Mouse (Mus musculus) heart, postnatal 4 days (tissue): Measurements from ENCODE around the gene Polr3c. TPM values are rescaled to one million over a fixed set of nuclear protein-coding genes. Genes with fewer than 3 reads are reported as not detected.
"Not testable (repeated sequence)": the region's sequence is repeated elsewhere in the genome, so short reads cannot be mapped to it uniquely, and the experiment has no call there.

ENCODE experiments used
- DNase-seq: peaks from one replicate; pipeline ENCODE4 v3.0.0; 2021
- total RNA-seq, 2 experiments: library from RNA; stranded (reverse); gene quantifications; 2 replicates each; pipeline ENCODE4 v1.2.3; 2021

Gene Polr3c
- total RNA-seq, 2 experiments from 2014 or later, result 26.1 to 27.3 TPM

DNA sequence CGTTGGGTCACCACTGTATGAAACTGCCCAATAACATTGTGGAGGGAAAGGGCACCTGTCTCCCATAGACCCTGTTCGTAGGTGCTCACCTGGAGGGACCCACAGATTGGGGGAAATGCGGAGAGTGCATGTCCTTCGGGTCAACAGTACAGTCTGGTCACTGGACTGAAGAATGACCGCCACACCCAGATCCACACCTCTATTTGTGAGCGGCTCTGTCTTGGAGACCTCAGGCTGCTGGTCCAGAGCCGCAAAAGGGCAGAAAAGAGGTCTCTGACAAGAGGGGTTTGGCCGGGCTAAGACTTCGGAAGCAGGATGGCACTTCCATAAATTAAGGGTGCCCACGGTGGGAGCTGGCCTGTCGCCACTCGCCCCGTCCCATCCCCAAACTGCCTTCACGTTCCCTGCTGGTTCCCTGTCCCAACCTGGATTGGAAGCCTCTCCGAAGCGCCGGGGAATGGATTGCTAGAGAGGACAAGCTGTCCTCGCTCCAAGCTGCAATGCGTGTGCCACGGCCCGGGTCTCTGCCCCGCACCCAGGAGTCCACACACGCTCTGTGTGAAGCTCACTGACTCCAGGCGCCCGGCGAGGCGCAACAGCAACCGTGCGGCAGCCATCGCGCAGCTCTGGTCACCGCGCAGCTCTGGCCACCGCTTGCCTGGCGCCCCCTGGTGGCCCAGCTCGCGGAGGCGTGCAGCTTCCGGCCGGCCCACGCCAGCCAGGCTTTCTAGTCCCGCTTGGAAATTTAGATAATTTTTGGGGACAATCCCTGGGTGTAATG, 19.3 kb downstream of the Polr3c start, which contains the start of gene Nudt17:
Nudt17 (minus strand) TSS at position 660 of the 781 bp plus-strand sequence.
- peak; percentile 91 for DNase-seq

DNA sequence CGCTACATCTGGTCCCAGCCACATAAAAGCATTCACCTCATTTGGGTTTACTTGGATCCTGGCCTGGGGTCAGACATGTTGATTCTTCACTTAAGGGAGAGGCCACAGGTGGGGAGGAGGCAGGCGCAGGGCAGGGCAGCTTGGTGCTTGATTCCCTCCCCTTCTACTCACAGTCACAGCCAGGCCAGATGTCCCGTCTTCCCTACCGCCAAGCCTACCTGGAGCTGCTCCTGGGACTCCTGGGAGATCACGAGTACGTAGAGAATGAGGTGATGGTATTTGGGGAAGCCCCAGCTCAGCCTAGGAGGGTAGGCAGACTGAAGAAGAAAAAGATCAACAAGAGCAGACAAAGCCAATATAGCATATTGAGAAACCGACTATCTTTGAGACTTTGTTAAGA, 20.4 kb downstream of the Polr3c start:
- DNase-seq, result no peak

DNA sequence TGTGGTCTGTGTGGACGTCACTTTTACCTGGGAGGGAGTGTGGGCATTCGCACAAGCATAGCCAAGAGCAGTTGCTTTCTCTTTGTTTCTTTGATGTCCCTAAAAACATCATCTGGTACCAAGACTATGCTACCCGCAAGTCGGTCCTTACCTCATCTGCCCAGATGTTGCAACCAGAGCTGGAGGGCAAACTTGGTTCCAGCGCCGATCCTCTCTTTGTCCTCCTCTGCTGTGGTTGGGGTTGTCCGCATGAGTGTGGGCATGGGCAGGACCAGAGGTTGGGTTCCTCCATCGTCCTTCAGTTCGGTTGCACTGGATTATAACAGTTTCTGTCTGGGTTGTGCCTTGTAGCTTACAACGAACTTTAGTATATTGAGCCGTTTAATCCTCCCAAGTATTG, 21.2 kb downstream of the Polr3c start:
- no peak for DNase-seq

DNA sequence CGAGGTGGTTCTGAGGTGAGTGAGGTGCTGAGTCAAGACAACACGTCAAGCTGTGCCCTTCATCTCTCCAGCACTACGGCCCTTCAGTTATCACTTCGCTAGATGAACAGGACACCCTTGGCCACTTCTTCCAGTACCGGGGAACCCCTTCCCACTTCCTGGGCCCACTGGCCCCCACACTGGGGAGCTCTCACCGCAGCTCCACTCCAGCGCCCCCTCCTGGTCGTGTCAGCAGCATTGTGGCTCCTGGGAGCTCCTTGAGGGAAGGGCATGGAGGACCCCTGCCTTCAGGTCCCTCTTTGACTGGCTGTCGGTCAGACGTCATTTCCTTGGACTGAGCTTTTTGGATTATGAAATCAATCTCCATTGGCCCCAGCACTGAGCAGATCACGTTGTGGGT, 22.6 kb downstream of the Polr3c start:
- peak; percentile 45 for DNase-seq

DNA sequence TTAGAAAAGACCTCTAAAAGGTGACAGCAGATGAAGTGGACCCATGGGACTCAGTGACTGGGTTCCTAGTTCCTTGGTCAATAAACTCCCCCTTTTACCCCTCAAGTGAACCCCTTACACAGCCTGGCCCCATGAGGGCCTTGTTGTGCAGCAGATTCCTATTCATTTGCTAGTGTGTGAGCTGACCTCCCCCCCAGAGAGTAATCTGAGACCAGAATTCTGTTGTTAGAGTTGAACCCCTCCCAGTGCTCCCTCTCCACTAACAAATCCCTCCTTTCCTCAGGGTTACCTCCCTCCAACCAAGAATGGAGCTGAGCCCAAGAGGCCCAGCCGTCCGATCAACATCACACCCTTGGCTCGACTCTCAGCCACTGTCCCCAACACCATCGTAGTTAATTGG, 26.4 kb downstream of the Polr3c start:
- DNase-seq, result no peak

DNA sequence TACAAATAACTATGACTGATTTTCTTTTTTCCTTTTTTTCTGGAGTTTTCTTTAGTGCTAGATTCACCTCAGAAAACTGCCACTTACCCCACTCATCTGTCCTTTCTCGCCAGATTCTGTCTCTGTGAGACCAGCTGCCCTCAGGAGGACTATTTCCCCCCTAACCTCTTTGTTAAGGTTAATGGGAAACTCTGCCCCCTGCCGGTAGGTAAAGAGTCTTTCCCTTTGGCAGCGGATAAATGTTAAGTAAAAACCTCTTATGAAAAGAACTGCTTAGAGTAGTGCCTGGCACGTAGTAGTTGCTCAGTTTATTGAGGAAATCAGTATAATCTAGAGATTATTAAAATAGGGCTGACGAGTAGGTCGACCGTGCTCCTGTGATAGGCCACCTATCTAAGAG, 27.1 kb downstream of the Polr3c start:
- peak; percentile 46 for DNase-seq

DNA sequence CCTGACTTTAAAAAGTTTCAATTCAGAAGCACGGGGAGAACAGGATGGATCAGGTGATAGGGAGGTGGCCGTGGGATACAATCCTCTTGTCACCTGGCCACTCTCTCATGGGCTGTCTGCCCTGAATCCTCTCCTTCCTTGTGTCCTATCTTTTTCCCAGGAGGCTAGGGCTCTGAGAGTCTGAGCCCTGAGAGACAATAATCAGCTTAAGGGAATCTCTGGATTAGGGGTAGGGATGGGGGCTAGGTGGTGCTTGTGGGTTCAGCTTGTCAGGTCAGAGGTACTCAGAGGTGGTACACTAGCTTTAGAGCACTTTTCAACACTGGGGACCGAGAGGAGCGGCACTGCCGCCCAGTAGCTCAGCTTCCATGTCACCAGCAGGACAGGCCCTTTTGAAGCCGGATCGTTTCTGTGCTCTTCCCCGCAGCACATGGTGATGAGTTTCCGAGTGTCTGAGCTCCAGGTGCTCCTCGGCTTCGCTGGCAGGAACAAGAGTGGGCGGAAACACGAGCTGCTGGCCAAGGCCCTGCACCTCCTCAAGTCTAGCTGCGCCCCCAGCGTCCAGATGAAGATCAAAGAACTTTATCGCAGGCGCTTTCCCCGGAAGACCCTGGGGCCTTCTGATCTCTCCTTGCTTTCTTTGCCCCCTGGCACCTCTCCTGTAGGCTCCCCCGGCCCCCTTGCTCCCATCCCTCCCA, 28.3 kb downstream of the Polr3c start:
- DNase-seq, result no peak

DNA sequence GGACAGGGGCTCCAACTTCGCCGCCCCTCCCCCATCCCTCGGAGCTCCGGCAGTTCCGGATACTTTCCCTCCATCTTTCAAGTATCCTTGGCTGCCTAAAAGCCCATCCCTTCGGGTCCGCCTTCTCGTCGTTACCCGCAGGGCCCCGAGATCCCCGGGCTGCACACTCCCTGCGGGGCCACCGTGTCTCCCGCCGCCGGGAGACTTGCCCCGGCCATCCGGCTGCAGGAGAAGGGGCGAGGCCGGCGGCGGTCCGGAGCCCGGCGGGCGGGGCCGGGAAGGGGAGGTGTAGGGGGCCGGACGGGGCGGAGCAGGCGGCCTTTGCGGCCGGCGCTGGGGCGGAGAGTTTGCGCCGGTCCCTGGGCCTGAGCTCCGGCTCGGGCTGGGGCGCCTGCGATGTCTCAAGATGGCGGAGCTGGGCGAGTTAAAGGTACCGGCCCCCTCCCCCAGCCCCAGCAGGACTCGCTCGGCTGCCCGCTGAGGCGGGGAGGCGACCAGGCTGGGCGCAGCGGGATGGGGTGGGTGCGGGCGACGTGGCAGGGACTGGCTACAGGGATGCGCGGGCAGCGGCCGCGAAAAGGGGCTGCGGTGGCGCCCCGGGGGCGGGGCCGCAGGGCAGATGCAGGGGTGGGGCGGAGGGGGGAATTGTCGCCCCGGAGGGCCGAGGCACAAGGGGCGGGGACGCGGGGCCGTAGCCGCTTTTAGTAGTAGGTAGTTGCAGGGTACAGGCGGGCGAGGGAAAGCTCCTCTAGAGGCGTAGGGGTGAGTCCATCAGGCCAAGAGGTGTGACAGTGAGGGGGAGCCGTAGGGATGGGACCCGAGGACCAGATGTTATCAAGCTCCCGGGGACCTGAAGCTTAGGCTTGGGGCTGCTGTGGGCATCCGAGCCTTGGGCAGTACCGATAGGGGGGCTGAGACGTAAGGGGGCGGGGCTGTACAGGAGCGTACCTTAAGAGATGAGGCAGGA, 30.4 kb downstream of the Polr3c start:
- peak; percentile 93 for DNase-seq

DNA sequence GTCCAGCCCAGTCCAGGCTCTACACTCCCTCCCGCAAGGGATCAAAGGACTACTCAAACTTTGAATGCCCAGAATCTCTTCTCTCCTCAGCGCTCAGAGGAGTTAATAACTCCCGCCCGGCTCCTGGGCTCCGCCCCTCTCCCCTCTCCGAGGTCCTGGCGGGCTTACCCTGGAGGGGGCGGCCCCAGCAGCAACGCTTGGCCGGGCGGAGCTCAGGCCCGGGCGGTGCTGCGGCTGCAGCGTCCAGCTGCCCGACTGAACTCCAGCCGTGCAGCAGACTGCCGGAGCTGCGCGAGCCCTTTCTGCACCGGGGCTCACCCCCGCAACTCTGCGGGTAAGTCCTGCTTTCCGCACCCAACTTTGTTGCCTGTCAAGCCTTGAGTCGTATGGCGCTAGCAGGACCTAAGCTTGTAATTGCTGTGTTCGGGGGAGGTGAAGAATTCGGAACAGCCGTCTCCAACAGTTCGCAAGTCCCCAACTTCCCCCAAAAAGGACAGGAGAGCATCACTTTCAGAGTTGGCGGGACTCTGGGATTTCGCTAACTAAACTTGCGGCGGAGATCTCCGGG, 31.1 kb downstream of the Polr3c start, which contains the start of gene Pias3:
Pias3 (plus strand) TSS at position 187 of the 568 bp plus-strand sequence.
- DNase-seq, result peak; percentile 90

DNA sequence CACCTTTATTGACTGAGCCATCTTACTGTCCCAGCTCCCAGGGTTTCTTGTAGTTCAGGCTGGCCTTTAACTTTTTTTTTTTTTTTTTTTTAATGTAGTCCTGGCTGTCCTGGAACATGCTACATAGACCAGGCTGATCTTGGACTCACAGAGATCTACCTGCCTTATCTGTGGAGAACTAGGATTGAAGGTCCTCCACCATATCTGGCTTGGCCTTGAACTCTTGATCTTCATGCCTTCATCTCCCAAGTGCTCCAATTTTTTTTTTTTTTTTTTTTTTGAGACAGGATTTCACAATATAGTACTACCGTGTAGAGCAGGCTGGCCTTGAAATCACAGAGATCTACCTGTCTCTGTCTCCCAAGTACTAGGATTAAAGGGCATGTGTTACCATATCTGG, 33.8 kb downstream of the Polr3c start:
- DNase-seq, result no peak

DNA sequence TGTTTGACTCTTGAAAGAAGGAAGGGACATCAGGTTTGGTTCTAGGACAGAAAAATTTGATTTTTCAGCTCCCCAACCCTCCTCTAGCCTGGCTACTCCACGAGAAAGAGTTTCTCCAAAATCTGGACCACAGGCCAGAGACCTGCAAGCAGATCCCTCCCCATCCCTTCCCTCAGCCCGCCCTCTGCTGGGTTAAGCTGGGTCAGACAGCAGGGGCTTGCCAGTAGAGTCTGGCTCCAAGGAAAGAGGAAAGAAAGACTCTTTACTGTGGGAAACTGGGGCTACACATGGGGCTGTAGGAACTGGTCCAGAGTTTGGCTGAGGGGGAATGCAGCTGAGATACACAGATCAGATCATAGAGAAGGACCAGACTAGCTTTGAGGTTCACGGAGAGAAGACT, 34.9 kb downstream of the Polr3c start:
- peak; percentile 68 for DNase-seq

DNA sequence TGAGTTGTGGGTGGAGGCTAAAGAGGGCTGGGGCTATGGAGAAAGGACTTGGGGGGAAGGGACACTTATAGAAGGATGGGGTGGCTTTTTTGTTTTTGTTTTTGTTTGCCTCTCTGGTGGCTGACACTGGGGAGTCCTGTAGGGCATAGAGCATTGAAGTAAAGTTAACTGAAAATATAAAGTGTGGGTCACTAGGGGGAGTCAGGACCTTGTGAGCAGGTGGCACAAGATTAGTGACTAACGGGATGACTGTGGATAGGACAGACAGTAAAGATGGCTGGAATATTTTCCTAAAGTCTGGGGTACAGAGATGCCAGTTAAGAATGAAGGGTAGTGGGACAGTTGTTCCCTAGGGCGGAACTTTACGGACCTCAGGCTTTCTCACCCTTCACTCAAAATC, 37.1 kb downstream of the Polr3c start:
- DNase-seq, result no peak

DNA sequence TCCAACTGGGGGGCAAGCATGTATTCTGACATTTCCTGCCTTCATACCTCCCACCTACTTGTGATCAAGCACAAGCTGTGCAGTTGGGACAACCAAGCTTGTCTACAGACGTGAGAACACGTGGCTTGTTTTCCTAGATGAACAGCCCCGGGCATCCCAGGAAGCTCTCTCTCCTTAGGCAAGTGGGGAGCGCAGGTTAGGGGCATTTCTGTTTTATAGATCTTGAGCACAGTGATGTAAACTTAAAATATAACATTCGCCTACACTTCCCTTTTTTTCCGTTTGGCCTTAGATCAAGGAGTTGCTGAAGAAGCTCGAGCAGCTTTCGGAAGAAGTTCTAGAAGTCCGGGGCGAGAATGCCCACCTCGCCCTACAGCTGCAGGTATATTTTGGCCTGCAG, 38.6 kb downstream of the Polr3c start:
- DNase-seq, result no peak

DNA sequence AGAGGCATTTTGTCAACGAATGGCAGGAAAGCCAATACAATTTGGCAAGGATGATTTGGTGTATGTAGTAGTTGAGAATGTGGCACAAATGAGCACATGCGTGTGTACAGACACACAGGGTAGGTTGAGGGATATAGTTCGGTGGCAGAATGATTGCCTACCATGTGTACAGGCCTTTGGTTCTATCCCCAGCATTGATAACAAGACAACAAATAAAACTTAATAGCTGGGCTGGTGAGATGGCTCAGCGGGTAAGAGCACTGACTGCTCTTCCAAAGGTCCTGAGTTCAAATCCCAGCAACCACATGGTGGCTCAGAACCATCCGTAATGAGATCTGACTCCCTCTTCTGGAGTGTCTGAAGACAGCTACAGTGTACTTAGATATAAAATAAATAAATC, 41.4 kb downstream of the Polr3c start:
- DNase-seq, result not testable (repeated sequence)

DNA sequence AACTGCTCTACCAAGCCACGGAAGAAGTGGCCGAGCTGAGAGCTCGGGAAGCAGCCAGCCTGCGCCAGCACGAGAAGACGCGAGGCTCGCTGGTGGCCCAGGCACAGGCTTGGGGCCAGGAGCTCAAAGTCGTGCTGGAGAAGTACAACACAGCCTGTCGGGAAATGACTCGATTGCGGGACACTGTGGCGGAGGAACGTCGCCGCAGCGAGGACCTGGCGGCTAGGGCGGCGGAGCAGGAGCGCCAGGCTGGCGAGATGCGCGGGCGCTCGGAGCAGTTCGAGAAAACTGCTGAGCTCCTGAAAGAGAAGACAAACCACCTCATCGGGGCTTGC, 42.6 kb downstream of the Polr3c start:
- DNase-seq, result no peak

DNA sequence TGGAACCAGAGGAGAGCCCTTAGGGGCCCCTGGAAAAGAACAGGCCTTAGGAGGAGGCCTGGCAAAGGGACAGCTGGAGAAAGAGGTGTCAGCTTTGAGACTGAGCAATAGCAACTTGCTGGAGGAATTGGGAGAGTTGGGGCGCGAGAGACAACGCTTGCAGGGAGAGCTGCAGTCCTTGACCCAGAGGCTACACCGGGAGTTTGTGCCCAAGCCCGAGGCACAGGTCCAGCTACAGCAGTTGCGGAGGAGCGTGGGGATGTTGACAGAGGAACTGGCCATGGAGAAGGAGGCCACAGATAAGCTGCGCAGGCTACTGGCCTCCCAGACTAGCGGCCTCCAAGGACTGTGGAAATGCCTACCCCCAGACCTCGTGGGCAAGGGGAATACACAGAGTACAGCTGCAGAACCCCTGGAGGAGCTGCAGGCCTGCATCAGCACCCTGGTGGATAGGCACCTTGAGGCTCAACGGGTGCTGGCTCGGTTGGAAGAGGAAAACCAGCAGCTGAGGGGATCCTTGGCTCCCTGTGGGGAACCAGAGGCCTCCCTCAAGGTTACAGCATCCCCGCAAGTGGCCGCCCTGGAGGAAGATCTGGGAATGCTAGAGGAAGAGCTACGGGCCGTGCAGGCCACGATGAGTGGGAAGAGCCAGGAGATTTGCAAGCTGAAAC, 43.1 kb downstream of the Polr3c start:
- no peak for DNase-seq

DNA sequence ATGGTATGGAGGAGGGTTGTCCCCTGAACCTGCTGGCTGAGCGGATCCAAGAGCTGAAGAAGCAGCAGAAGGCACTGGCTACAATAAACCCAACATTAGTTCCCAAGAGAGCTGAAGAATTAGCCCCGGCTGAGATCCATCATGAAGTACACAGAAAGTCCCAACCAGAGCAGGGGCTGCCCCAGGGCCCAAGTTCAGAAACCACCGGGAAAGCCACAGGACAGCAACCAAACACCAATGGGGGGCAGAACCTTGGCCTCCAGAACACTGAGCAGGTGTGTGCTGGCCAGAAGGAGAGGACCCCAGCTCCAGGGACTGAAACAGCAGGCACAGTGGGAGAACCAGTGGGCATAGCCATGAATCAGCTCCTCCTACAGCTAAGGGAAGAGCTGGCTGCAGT, 43.9 kb downstream of the Polr3c start:
- no peak for DNase-seq

DNA sequence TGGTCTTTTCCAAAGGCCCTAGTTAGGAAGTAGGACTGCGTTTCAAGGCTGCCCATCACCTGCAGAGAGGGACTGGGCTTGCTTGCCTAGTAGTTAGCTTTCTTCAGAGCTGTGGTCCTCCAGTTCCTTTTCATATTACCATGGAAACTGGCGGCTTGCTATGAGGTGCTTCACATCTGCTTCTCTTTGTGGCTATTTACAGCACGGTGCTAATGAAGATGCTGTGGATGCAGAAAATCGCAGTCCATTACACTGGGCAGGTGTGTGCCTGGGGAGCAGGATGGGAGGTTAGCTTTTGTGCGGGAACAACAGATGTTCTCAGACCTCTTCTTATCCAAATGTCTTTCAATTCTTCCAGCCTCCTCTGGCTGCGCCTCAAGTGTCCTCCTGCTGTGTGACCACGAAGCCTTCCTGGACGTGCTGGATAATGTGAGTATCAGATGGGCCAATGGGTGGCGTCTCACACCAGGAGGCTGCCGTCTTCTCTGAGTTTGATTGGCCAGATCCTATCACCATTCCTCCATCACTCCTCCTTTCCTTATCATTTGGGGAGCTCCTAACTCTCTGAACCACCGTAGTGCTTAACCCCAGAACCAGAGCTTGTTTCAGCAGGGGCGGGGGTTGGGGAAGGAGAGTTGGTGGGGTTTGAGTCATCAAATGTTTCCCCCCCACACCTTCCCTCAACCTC, 47.0 kb downstream of the Polr3c start:
- DNase-seq, result no peak

DNA sequence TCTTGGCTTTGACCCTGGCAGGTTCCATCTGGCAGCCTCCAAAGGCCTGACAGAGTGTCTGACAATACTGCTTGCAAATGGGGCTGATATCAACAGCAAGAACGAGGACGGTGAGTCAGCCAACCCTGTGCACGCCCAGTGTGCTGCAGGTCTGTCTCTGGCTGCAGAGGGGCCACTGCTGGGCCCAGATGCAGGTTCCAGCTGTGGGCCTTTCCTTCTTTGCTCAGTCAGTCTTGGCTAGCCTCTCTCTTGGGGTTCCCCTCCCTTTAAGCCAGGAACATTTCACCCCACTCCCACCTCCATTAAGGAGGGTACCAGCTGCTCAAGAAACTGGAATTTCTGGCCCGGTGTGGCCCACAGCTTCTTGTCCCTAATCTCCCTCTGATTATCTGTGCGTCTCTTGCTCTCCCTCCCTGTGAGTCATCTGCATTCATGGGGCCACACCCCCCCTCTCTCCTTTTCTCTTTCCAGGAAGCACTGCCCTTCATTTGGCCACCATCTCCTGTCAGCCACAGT, 48.2 kb downstream of the Polr3c start:
- no peak for DNase-seq

DNA sequence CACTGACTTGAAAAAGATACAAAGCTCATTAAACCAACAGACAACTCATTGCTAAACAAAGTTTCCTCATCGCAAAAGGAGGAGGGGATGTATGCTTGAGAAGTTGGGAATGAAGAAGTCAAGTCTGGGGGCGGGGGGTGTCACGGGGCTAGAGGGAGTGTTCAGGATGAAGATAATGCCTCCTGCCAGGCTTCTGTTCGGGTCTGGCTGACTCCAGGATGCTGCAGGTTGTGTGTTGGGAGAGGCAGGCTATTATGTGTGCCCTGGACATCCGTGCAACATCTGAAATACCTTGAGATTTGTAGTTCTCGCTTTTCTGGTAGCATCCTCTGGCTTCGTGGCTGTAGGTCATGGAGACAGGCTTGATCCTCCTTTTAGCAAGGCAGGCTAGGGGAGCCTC, 49.0 kb downstream of the Polr3c start:
- no peak for DNase-seq

DNA sequence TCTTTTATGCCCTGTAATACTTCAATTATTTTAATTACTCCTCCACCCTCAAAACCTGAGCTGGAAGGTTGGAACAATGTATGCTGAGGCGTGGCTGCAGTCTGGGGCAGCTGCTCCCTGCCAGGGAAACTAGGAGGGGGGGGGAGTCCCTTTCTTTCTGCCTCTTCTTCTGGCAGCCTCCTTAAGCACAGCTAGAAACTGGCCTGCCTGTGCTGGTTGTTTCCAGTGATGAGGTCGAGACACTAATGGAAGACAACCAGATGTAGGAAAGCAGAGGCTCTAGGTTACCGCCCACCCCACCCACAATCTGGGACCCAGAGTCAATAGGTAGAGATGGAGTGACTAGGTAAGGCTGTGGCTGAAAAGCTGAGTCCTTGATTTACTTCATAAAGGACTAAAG, 51.7 kb downstream of the Polr3c start:
- DNase-seq, result no peak
